Mouse (Mus musculus) spleen, adult 18-20 months (tissue): Measurements from ENCODE around the gene Pmel.
"Not testable (repeated sequence)": the region's sequence is repeated elsewhere in the genome, so short reads cannot be mapped to it uniquely, and the experiment has no call there.

ENCODE experiments used
- DNase-seq, 2 experiments: peaks; one replicate each; pipeline ENCODE4 v3.0.0; 2022; ENCODE audit warnings: mixed read lengths in 2 of 2

The Pmel gene

DNA sequence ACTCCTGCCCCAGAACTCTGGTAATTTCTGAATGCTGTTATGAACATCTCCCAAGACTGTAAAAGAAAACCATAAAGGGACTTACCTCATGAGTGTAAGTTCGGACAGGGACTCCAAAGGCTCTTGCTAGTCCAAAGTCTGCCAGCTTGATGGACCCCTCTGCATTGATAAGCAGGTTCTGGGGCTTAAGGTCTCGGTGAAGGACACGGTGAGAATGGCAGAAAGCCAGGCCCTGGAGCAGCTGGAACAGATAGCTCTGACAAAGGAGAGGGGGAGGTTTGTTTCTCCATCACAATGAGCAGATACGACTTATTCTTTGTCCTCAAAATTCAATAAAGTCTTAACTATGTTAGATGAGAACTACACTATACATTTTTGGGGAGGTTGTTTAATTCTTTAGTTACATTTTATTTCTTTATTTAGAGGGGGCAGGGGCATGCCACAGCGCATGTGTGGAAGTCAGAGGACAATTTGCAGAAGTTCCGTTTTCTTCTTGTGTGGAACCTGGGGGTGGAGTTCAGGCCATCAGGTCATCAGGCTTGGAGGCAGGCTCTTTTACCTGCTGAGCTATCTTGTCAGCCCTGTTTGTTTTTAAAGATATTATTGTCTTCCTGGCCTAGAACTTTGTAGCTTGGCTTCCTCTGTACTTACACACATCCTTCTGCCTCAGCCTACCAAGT, 1.5 kb upstream of the Pmel start:
- DNase-seq = no peak

DNA sequence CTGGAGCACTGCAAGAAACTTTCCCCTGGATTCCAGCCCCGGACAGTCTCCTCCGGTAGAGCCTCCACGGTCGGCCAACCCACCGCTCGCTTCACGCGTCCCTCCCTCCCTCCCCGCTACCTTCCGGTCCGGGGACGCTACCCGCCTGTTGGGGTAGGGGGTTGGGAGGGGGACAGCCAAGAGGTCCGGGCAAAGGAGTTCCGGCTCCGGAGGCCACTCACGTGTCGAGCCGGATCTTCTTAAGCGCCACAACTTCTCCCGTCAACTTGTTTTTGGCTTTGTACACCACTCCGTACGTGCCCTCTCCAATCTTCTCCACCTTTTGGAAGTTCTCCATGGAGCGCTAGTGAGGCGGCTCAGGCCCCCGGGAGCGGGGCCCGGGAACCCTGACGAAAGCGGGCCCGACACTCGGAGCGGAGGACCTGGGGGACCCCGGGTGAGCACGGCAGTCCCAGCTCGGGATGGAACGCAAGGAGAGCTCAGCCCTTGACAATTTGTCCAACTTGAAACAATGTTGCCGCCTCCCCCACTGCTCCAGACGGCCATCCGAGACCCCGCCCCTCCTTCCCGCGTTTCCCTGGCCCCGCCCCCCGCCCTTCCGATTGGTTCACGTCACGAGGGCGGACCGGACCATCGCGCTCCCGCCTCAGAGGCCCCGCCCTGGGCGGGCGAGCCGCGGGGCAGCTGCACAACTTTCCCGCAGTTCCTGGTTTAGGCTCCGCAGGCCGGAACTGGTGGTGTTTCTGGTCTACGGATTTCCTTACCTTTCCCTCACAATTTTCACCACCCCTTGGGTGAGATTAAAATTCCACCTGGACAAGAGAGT, 709 bp downstream of the Pmel start, which contains the start of gene Cdk2:
Cdk2 (minus strand) TSS at position 541 of the 826 bp plus-strand sequence.
- peak; percentile 91 for DNase-seq

DNA sequence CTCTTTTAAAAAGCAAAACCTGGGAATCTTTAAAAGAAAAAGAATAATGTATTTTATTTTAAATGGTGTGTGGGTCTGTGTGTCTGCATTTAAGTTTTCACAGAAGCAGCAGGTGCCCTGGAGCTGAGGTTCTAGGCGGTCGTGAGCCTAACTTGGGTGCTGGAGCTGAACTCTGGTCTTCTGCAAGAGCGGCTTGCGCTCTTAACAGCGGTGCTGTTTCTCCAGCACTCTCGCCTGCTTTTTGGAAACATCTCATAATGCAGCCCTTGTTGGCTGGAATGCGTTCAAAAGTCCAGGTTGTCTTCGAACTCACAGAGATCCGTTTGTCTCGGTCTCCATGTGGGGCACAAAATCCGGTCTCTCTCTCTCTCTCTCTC, 1.3 kb downstream of the Pmel start:
- no peak for DNase-seq

DNA sequence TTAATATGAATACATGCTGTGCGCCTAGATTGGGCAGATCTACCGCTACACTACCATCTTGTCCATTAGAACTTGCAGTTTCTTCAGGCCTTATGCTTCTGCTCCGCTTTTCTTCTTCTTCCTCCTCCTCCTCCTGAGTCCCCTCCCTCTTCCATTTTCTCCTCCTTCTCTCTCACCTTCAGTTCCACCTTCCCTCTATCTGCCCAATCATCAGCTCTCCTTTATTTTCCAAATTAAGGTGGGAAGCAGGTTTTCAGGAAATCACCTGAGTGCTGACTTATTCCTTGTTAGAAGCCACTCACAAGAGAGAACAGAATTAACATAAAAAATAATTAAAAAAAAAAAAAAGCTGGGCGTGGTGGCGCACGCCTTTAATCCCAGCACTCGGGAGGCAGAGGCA, 7.3 kb downstream of the Pmel start:
- DNase-seq = not testable (repeated sequence)

DNA sequence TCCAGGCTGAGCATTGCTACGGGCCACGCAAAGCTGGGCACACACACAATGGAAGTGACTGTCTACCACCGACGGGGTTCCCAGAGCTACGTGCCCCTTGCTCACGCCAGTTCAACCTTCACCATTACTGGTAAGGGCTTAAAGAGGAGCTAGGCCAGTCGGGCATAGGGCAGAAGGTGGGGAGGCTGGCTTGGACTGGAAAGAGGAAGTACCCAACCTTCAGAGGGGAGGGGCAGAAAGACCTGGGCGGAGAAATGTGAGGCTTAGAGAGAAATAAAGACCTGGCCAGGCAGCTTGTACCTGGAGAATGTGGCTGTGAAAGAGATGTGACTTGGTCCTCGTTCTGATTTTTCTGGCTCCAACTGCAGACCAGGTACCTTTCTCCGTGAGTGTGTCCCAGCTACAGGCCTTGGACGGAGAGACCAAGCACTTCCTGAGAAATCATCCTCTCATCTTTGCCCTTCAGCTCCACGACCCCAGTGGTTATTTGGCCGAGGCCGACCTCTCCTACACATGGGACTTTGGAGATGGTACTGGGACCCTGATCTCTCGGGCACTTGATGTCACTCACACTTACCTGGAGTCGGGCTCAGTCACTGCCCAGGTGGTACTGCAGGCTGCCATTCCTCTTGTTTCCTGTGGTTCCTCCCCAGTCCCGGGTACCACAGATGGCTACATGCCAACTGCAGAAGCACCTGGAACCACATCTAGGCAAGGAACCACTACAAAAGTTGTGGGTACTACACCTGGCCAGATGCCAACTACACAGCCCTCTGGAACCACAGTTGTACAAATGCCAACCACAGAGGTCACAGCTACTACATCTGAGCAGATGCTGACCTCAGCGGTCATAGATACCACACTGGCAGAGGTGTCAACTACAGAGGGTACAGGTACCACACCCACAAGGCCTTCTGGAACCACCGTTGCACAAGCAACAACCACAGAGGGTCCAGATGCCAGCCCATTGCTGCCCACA, 11.9 kb downstream of the Pmel start:
- DNase-seq = peak; percentile 53 to 63

DNA sequence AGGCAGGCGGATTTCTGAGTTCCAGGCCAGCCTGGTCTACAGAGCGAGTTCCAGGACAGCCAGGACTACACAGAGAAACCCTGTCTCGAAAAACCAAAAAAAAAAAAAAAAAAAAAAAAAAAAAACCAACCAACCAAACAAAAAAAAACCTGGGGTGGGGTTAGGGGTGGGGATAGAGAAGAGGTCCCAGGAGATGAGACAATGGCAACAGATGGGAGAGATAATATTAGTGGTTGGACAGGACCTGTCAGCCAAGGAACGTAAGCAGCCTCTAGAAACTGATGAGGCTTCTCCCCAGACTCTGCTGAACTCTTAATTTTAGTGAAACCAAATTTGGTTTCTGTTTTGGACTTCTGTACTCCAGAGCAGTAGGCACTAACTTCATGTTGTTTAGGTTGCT, 21.5 kb downstream of the Pmel start:
- DNase-seq = not testable (repeated sequence)

DNA sequence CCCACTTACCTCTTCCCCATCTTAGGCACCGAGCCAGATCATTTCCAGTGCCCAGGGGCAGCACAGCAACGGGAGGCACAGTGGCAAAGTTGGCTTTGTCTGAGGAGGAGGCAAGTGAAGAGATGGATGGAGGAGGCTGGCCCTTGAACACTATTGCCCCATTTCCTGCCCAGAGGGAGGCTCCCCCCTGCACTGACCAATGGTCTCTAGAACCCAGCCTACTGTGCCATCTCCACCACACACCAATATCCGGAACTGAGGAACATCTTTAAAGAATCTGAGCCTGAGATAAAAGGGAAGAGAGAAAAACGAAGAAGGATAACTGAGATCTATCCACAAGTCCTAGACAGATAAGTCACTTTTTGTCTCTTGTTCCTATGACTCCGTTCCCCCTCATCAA, 24.1 kb downstream of the Pmel start:
- no peak for DNase-seq

DNA sequence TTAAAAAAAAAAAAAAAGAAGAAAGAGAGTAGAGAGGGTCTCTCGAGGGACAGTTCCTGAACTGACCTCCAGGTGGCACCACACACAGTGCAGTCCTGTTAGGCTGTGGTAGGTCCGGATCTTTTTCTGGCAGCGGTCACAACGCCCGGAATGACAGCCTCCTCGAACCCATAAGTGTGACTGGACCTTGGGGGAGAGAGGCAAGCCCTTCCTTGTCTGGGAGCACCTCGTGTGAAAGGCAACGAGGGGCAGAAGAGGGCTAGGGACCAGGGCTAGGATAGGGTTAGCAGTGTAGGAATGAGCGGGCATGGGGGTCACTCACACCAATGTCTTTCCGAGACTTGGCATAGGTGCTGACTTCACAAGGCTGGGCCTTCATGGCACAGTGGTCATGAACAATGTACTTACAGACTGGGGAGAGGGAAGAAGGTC, 27.0 kb downstream of the Pmel start:
- peak; percentile 51 to 74 for DNase-seq

DNA sequence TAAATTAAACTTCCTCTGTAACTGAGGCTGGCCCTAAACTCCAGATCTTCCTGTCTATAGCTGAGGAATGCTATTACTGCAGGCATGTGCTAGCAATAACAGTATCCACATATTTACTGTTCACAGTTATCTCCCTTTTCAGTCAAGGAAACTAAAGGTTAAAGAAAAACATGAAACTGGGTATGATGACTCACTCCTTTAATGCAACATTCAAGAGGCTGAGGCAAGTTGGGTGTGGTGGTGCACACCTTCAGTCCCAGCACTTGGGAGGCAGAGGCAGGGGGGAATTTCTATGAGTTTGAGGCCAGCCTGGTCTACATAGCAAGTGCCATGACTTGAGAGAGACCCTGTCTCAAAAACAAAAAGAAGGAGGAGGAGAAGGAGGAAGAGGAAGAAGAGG, 28.0 kb downstream of the Pmel start:
- DNase-seq = no peak

DNA sequence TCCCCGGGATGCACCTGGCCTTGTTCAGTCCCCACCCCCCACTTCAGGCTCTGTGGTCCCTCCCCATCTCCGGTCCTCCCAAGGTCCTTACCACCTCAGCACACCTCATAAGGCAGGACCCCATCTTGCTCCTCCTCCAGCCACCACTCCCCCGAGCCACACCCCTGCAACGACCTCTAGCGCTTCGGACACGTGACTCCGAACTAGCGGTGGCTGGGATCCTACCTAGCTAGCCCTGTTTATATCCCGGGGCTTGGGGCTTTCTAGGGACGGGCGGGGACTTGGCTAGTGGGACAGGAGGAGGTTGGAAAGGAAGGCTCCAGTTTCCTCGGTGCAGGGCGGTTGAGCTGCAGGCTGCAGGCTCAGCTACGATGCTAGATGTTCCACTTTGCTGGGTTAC, 33.4 kb downstream of the Pmel start:
- DNase-seq = no peak

DNA sequence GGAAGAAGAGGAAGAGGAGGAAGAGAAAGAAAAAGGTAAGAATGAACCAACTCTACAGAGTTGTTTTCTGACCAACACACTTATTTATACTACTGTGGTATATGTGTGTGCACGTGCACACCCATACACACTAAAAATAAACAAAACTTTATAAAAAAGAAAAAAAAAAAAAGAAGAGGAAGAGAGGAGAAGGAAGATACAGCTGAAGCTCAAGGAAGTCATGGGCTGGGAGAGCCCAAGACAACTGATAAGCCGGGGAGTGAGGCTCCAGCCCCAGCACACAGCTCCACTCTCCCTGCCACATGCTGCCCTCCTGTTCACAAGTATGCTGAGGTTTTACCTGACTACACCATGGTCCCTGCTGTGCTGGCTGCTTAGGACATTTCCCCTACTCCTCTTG, 36.3 kb downstream of the Pmel start:
- no peak for DNase-seq

DNA sequence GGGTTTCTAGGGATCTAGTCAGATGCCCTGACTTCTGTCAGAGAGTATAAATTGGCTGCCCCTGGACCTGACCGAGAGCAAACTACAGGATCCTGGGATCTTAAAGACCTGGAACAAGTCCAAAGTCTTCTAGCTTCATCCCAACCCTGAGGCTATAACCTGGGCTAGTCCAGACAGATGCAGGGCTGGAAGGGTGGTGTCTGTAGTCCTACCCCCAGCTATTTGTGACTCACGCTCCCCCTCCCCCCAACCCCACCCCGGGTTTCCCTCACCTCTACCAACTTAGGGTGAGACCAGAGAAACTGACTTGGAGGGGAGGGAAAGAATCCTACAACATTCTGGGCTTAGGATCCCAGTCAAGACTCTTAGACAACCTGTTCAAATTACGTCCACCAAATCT, 38.6 kb downstream of the Pmel start:
- no peak for DNase-seq

DNA sequence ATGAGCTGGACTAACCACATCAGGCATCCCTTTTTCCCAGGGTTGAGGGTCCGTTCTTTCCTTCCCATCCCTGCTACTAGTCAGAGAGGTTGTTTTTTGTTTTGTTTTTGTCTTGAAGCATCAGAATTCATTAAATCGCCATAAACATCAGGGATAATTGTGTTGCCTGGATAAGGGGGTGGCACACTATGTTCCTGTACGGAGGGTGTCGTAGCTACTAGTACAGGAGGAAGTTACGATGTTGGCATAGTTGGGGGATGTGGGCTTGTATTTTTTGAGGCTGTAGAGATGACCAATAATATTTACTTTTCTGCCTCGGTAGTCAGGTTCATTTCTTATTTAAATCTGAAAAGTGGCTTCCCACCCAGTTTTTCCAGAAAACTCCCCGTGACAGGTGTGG, 39.2 kb downstream of the Pmel start:
- DNase-seq = no peak

DNA sequence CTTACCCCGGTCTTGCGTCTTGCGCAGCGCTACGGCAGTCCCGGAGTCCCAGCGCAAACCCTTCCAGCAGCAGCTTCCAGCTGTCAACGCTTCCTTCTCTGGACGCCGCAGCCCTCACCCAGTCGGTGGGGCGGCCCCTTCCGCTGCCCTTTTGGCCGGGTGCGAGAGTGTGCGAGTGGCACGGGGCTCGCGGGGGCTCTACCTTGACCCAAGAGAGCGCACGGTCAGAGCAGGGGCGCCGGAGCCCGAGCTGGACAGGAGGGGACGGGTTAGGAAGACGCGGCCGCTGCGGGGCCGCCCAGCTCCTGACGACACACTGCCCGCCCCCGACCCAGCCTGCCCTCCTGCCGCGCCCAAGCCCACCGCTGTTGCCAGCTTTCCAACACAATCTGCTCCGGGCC, 39.8 kb downstream of the Pmel start:
- DNase-seq = peak; percentile 53 to 61

DNA sequence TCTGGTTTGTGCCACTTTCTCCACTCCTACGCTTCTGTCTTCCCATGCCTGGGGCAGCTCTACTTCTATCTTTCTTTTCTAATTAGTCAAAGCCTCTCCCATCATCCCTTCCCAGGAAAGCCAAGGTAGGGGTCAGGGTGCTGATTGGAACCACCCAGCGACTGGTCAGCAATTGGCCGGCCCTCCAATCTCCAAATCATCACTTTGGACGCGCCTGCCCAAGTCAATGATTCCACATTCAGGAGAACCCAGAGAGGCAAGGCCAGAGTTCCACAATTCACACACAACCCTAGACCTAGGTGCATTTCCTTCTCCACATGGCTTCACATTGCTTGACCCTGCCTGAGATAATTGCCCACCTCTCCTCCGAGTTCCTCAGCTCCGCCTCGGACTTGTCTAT, 40.2 kb downstream of the Pmel start:
- no peak for DNase-seq

DNA sequence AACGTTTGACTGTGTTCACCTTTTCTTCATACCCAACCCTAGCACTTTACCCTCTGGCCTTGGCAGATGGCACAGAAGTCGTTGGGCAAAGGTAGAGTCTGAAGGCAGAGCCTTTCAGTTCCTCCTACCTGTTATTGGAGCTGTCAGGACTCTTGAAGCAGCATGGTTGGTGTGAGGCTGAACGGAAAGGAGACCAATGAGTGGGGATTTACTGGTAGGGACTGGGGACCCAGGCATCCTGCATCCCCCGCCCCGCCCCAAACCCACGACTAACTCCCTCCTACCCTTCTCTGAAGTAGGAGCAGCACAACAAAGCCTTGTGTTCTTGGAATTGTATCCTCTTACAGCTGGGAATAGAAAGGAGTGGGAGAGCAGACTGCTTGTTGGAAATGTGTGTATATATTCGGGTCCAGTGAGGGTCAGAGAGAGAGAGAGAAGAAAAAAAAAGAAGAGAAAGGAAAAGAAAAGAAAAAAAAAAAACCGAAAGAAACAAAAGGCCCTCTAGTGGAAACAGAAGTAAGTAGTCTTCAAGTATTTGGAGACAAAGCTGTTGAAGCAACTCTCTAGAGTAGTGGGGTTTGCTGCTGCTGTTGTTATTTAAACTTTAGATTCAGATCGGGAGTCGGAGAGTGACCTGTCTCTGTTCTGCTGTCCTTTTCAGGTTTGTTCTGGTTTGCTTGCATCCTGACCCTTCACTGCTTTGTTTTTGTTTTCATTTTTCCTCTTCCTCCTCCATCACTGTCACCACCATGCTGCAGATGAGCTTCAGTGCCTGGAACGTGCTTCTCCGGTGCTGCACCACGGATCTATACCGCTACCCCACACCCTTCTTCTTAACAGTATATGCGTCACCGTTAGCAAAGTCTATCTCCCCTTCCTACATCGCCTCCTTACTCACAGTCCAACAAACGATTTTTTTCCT, 40.9 kb downstream of the Pmel start, which contains the start of gene Dgka:
Dgka (minus strand) TSS at position 176 of the 922 bp plus-strand sequence.
- DNase-seq = peak; percentile 49 to 57

DNA sequence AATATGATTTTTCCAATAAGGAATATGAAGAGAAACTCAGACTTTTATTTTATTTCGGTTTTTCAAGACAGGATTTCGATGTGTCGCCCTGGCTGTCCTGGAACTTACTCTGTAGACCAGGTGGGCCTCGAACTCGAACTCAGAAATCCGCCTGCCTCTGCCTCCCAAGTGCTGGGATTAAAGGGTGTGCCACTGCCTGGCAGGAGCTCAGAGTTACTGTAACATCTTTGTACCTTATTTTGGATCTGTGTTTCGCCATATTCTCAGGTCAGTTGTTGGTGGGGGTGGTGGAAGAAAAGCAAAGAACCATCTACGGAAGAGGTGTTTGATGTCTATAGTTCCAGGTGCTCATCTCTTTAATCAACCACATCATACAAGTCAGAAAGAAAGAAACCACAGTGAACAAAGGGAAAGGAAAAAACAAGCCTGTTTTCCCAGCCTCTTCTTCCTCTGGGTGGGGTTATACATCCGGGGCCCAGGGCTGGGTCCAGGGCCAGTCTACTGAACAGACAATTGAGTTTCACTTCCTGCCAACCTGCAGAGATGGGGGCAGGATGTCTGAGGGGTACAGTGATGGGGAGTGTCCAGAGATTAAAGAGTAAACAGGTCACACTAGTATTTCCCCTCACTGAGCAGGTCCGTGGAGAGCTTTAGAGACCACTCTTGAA, 42.1 kb downstream of the Pmel start:
- peak; percentile 60 to 75 for DNase-seq

DNA sequence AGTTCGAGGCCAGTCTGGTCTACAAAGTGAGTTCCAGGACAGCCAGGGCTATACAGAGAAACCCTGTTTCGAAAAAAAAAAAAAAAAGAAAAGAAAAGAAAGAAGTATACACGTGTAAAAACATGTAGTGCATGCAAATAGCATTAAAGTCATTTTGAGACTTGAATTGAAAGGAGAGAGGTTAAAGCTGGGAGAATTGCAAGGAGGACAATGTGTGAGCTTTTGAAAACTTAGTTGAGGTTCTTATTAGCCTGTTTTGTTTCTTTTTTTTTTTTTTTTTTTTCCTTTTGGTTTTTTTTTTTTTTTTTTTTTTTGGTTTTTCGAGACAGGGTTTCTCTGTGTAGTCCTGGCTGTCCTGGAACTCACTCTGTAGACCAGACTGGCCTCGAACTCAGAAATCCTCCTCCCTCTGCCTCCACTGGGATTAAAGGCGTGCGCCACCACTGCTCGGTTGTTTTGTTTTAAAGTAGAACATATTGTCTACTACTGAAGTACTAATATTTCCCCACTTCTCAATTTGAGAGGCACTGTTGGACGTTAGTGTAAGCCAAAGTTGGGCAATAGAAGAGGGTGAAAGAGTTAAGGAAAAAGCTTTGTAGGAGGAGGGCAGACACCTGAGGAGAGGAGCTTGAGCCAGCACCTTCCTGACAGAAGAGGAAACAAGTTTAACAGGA, 43.1 kb downstream of the Pmel start:
- no peak for DNase-seq

DNA sequence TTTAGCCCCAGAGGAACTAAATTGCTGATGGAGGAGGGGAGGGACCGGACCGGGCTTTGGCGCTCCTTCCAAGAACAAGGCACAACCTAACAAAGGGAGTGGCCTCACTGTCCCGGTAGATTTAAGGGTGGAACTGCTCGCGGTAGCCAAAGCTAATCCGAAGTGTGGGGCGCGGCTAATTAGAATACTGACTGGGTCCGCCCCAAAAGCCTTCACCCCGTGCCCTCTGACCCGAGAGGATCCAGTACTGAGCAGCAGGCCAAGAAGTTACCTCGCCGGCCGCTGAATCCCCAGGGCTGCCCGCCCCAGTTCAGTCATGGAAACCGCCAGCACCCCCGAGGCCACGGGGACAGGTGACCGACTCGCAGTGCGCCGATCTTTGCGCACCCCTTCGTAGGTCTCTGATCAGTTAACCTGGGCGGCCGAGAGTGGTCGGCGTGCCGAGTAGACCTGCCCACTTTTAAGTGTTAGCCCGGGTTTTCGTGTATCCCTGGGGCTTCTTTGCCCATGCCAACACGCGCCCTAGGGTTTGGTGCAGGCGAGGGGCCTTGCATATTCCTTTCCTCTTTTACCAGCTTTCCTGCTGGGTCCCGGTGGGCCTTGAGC, 43.8 kb downstream of the Pmel start, which contains the start of gene Pym1:
Pym1 (plus strand) TSS at position 244 of the 606 bp plus-strand sequence.
- peak; percentile 77 to 78 for DNase-seq

DNA sequence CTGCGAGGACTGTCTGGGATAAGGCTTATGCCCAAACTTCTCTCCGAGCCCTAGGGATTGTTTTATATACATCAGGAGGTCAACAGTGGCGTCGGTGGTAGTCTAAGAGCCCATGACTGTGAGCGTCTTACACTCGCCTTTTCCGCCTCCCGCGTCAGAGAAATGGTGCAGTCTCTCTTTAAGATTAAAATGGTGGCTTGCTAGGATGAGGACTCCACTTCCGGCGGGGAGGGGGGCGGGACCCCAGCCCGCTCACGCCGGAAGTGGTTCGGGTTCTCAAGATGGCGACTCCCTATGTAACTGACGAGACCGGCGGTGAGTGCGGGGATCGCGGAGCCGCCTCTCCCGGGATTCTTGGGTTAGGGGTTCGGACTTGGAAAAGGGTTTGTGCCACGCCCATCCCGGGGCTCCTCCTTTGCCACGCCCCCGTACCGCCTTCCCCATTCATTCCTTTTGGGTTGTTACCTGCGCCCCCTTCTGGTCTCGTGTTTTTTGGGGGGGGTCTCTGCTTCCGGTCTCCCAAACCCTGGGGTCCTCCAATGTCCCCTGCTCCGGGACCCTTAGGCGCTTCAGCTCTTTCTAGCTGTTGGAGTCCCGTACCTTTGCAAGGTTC, 44.4 kb downstream of the Pmel start:
- peak; percentile 67 to 76 for DNase-seq
